13 mouse cellular contexts compared by ENCODE assay signal in the genomic region with DNA sequence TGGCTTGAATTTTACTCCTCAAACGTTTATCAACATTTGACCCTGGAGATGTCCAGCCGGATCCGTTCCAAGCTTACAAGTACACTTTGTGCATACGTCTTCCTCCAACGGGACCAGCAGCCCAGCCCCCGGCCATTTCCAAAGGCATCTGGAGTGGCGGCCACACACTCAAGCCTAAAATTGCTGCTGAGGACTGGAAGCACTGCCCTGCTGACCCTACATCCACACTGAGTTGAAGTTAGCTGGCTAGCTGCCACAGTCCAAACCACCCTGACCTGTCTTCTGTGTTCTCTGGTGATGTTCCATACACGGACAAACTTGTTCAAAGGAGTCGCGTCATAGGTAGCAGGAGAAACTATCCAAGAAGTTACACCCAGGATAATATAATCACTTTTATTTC. TPM values are rescaled to one million over a fixed set of nuclear protein-coding genes. Genes with fewer than 3 reads are reported as not detected.
DNase-seq lines count a peak whose midpoint lies in the region; ATAC-seq and TF ChIP-seq lines count a peak whose summit lies in the region.
"Had no signal": no experiment of that assay in that cellular context is flagged by ENCODE, and none has a peak within 500 bp of the region (broad histone marks: within the 10 kb centered on the region; RNA-seq: fewer than 3 reads in every experiment).

No protein-coding gene starts in this region.

- no peaks in the 10 kb centered on the region for H3K9me3 ChIP-seq in heart, embryonic 10.5 days
- no peaks in the 10 kb centered on the region for H3K9me3 ChIP-seq in liver, embryonic 12.5 days (replicated peaks)

- no peak for ATAC-seq in liver, embryonic 12.5 days
- ATAC-seq: inflammation-experienced regulatory T-cells, adult 6 months; Patski had no signal

- H3K4me1 ChIP-seq in heart, embryonic 10.5 days: peaks cover 62% of the 10 kb centered on the region
- peaks cover 1% of the 10 kb centered on the region; the same call in 1 of the 2 replicates for H3K4me1 ChIP-seq in liver, adult 2 months (ENCODE audit: control insufficient read depth, insufficient read depth, low read length)
- H3K4me1 ChIP-seq in liver, embryonic 12.5 days: no peaks in the 10 kb centered on the region; the same call in 1 of the 2 replicates

- WGBS in heart, embryonic 10.5 days: 48% methylated on average over 10 of the region's 10 CpGs
- WGBS in liver, adult 2 months: 31% methylated on average over 10 of the region's 10 CpGs
- WGBS in liver, embryonic 12.5 days (ENCODE audit: insufficient replicate concordance): 67% methylated on average over 10 of the region's 10 CpGs

- peak; percentile 71 for DNase-seq in heart, embryonic 10.5 days (ENCODE audit: low spot score)
- DNase-seq in heart, adult 8-10 months (ENCODE audit: low spot score): no peak
- peak; percentile 85 for DNase-seq in liver, adult 2 months (ENCODE audit: extremely low read depth, low read depth, low spot score)
- DNase-seq in kidney, postnatal 14 days: peak; percentile 62
- peak; percentile 46 for DNase-seq in lung, postnatal 14 days
- DNase-seq in right cerebral cortex, postnatal 14 days: no peak
- no peak for DNase-seq in gastrocnemius, postnatal 10 days
- DNase-seq: cerebellum, postnatal 36 days; gastrocnemius, postnatal 25 days had no signal

- no peak for TF ChIP-seq POLR2A in liver, adult 2 months (IDR thresholded peaks at IDR 0.05; ENCODE audit: extremely low read depth, insufficient read depth, low read length)

- H3K27ac ChIP-seq in heart, embryonic 10.5 days: peak overlapping the region; percentile 84
- H3K27ac ChIP-seq in liver, adult 2 months (replicated peaks; ENCODE audit: insufficient read depth, low read depth, low read length): no peak overlapping the region
- no peak overlapping the region for H3K27ac ChIP-seq in liver, embryonic 12.5 days

- H3K36me3 ChIP-seq in heart, embryonic 10.5 days: no peaks in the 10 kb centered on the region
- H3K36me3 ChIP-seq in liver, adult 2 months (ENCODE audit: control insufficient read depth, insufficient read depth, low read length): no peaks in the 10 kb centered on the region
- H3K36me3 ChIP-seq in liver, embryonic 12.5 days: no peaks in the 10 kb centered on the region

- H3K9ac ChIP-seq in liver, adult 2 months (ENCODE audit: low read depth, low read length): no peak overlapping the region
- H3K9ac ChIP-seq in liver, embryonic 12.5 days: no peak overlapping the region

- no peak overlapping the region for H3K4me2 ChIP-seq in liver, embryonic 12.5 days

- H3K27me3 ChIP-seq in heart, embryonic 10.5 days (ENCODE audit: insufficient read depth, poor library complexity, severe bottlenecking): no peaks in the 10 kb centered on the region
- H3K27me3 ChIP-seq in liver, adult 2 months (ENCODE audit: control insufficient read depth, insufficient read depth, low read length): no peaks in the 10 kb centered on the region
- H3K27me3 ChIP-seq in liver, embryonic 12.5 days (replicated peaks): peaks cover 46% of the 10 kb centered on the region
- H3K27me3 ChIP-seq: Patski had no signal

- no peaks in the 10 kb centered on the region for H3K79me2 ChIP-seq in liver, adult 2 months (ENCODE audit: control insufficient read depth, insufficient read depth, low read length)

- no peak for TF ChIP-seq CTCF in liver, adult 2 months (IDR thresholded peaks at IDR 0.05; ENCODE audit: low read depth, low read length)

- no peak overlapping the region for H3K4me3 ChIP-seq in heart, embryonic 10.5 days
- H3K4me3 ChIP-seq in liver, adult 2 months (ENCODE audit: insufficient read depth, low read depth, low read length): no peak overlapping the region
- H3K4me3 ChIP-seq in liver, embryonic 12.5 days: no peak overlapping the region
- H3K4me3 ChIP-seq: megakaryocyte, embryonic 14.5 days had no signal

RNA-seq across cellular contexts. Expression of a gene that starts 18.6 kb away (rescaled TPM):
- polyA plus RNA-seq in heart, embryonic 10.5 days (2016; fragmentation: Nextera tagmentation; extraction: Ambion mirVana): 39.3 and 44.5 TPM in 2 replicates
- 100 to 1,000 TPM; 453 to 510 (median 503) TPM for total RNA-seq in heart, adult 8-10 months (2022)
- total RNA-seq in liver, adult 2 months (2014; rRNA removed): 30.4 and 33.1 TPM in 2 replicates
- polyA plus RNA-seq in liver, adult 2 months (2012; rRNA removed): 52.4 and 58.7 TPM in 2 replicates
- polyA plus RNA-seq in liver, embryonic 12.5 days (2016; fragmentation: Nextera tagmentation; extraction: Ambion mirVana): 8.2 and 8.5 TPM in 2 replicates
- 100 to 1,000 TPM; 268 to 288 TPM for total RNA-seq in gastrocnemius, postnatal 10 days (2021)

Comparison
In these comparisons a context has a peak if more than half of its experiments do, and no peak if none do; other contexts are left out.
1. DNase-seq: peak in heart, embryonic 10.5 days (single experiment), liver, adult 2 months (single experiment), kidney, postnatal 14 days (single experiment) and lung, postnatal 14 days (single experiment); none in heart, adult 8-10 months (single experiment), right cerebral cortex, postnatal 14 days (single experiment) and gastrocnemius, postnatal 10 days (single experiment).